Mouse (Mus musculus) MEL (cell line): ENCODE data around the gene Utf1.

Experiments
- CTCF ChIP-seq, 3 experiments: IDR thresholded peaks in 2 of 3; conservative IDR thresholded peaks in 1 of 3; 2 replicates each; pipeline ENCODE4 v1.5.1; 2011 to 2012; ENCODE audit warnings: low read length in 3 of 3, low read depth in 2 of 3, mild to moderate bottlenecking in 2 of 3, improper control_type of control experiment in 1 of 3, inconsistent platforms in 1 of 3, mixed read lengths in 1 of 3, moderate library complexity in 1 of 3; ENCODE audit not compliant: control insufficient read depth in 1 of 3, insufficient read depth in 1 of 3, poor library complexity in 1 of 3, severe bottlenecking in 1 of 3
- ELF1 ChIP-seq: IDR thresholded peaks from 2 replicates; pipeline ENCODE4 v1.6.1; 2014; ENCODE audit warnings: low read depth, mild to moderate bottlenecking, inconsistent platforms, low read length, improper control_type of control experiment, moderate library complexity
- JUND ChIP-seq: IDR thresholded peaks from 2 replicates; pipeline ENCODE4 v1.6.1; 2011; ENCODE audit warnings: low read depth, mild to moderate bottlenecking, improper control_type of control experiment, low read length
- MAX ChIP-seq: IDR thresholded peaks from 2 replicates; pipeline ENCODE4 v1.6.1; 2011; ENCODE audit warnings: low read length, improper control_type of control experiment
- POLR2AphosphoS5 ChIP-seq: IDR thresholded peaks from 2 replicates; pipeline ENCODE4 v1.6.1; 2012; ENCODE audit warnings: low read depth, borderline replicate concordance, mild to moderate bottlenecking, inconsistent platforms, low read length, moderate library complexity, mixed read lengths
- USF1 ChIP-seq: IDR thresholded peaks from 2 replicates; pipeline ENCODE4 v1.6.1; 2014; ENCODE audit warnings: low read depth, mild to moderate bottlenecking, inconsistent platforms, low read length, improper control_type of control experiment, moderate library complexity
- ZC3H11A ChIP-seq: IDR thresholded peaks from 2 replicates; pipeline ENCODE4 v1.6.1; 2012; ENCODE audit warnings: low read depth, mild to moderate bottlenecking, inconsistent platforms, low read length, improper control_type of control experiment
- ZMIZ1 ChIP-seq: IDR thresholded peaks from 2 replicates; pipeline ENCODE4 v1.6.1; 2012; ENCODE audit warnings: low read depth, mild to moderate bottlenecking, inconsistent platforms, low read length, improper control_type of control experiment, moderate library complexity

- TF ChIP-seq CTCF (IDR thresholded peaks at IDR 0.05 in 2 of 3, conservative IDR thresholded peaks at IDR 0.05 in 1 of 3; ENCODE audit: control insufficient read depth in 1 of 3, insufficient read depth in 1 of 3, low read depth in 2 of 3, low read length in 3 of 3, poor library complexity in 1 of 3, severe bottlenecking in 1 of 3) (no peak), ZC3H11A (no peak), ZMIZ1 (no peak), POLR2AphosphoS5 (no peak), USF1 (no peak), MAX (no peak), ELF1 (no peak), JUND (no peak)
Observed at GRCm38 (mm10) chr7:139963814-139964213, 20.2 kb downstream of the Utf1 start.
